Mouse (Mus musculus): ENCODE measurements around the gene Adam1a.

DNA sequence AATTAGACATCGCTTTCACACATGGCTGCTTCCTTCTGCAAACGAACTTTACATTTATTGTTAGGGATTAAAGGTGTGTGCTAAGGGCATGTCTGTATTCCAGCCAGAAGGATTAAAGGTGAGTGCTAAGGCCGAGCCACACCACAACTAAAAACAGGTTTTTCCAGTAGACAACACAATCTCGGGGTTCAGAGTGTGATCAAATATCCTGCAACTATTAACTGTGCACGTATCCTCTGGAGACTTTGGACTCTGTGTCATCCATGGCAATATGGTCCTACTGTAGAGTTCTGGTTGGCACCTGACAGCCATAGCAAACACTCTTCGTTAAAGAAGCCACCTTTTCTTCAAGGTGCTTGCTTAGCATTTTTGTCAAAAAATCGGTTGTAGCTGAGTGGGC lies 35.3 kb downstream of the Adam1a start:
- TF ChIP-seq CTCF (IDR thresholded peaks at IDR 0.05; ENCODE audit: low read depth, low read length): no peak
- TF ChIP-seq POLR2A (IDR thresholded peaks at IDR 0.05; ENCODE audit: insufficient read depth, low read length): no peak
- TF ChIP-seq EP300 (IDR thresholded peaks at IDR 0.05; ENCODE audit: insufficient read depth, low read depth, low read length): no peak

Measured in ES-Bruce4 (cell line).